Mouse (Mus musculus) C2C12 (cell line): Measurements from ENCODE around the gene Mllt3.

Source experiments
- CEBPB ChIP-seq: IDR thresholded peaks from one replicate; pipeline ENCODE4 v1.6.1; 2011; ENCODE audit warnings: low read depth, mild to moderate bottlenecking, control low read depth, moderate library complexity
- CTCF ChIP-seq: IDR thresholded peaks from one replicate; pipeline ENCODE4 v1.5.1; 2011; ENCODE audit not compliant: control insufficient read depth, insufficient read depth, insufficient read length

- TF ChIP-seq CTCF (no peak), CEBPB (no peak)
Observed at GRCm38 (mm10) chr4:88011870-88012572, 21.1 kb downstream of the Mllt3 start.
